Mouse (Mus musculus) limb, embryonic 11.5 days (tissue): ENCODE data around the gene Mrps14. TPM values are rescaled to one million over a fixed set of nuclear protein-coding genes. Genes with fewer than 3 reads are reported as not detected.
A peak's percentile ranks its signal among the peaks of the same experiment; 100 is the strongest.

ENCODE experiments used
- ATAC-seq: fragments of 200-750 bp; cut with Nextera tagmentation; 2 replicates; pipeline ENCODE4 v1.8.0; 2017; ENCODE audit warnings: low read depth; ENCODE audit not compliant: insufficient number of reproducible peaks, low FRiP score, low TSS enrichment
- DNase-seq: peaks from one replicate; pipeline ENCODE4 v3.0.0-alpha.2; 2015; ENCODE audit warnings: low spot score
- H3K27ac ChIP-seq: fragments of 300-500 bp; sonication (generic); replicated peaks from 2 replicates; pipeline ENCODE4 v1.5.1; 2014; ENCODE audit warnings: low read depth, mild to moderate bottlenecking, low read length
- H3K27me3 ChIP-seq: fragments of 300-500 bp; sonication (generic); 2 replicates; pipeline ENCODE4 v1.6.1; 2014; ENCODE audit warnings: mild to moderate bottlenecking, low read length, mixed read lengths; ENCODE audit not compliant: control insufficient read depth, insufficient read depth
- H3K36me3 ChIP-seq: fragments of 300-500 bp; sonication (generic); 2 replicates; pipeline ENCODE4 v1.6.1; 2014; ENCODE audit warnings: mild to moderate bottlenecking, low read length, moderate library complexity, mixed read lengths; ENCODE audit not compliant: control insufficient read depth, insufficient read depth
- H3K4me1 ChIP-seq: fragments of 300-500 bp; sonication (generic); 2 replicates; pipeline ENCODE4 v1.6.1; 2014; ENCODE audit warnings: low read length, mixed read lengths; ENCODE audit not compliant: control insufficient read depth, insufficient read depth
- H3K4me2 ChIP-seq: fragments of 300-500 bp; sonication (generic); 2 replicates; pipeline ENCODE4 v1.6.1; 2014; ENCODE audit warnings: low read depth, mild to moderate bottlenecking, moderate library complexity; ENCODE audit not compliant: severe bottlenecking
- H3K4me3 ChIP-seq: fragments of 300-500 bp; sonication (generic); 2 replicates; pipeline ENCODE4 v1.5.1; 2014; ENCODE audit warnings: low read depth, low read length
- H3K9ac ChIP-seq: fragments of 300-500 bp; sonication (generic); 2 replicates; pipeline ENCODE4 v1.6.1; 2014; ENCODE audit warnings: mild to moderate bottlenecking, low read length
- H3K9me3 ChIP-seq: fragments of 300-500 bp; sonication (generic); 2 replicates; pipeline ENCODE4 v1.6.1; 2016; ENCODE audit warnings: low read length; ENCODE audit not compliant: control insufficient read depth
- WGBS: fragments of 180-500 bp; shearing (Covaris S2); extraction: QIAGEN DNeasy Blood & Tissue Kit; methylation state at CpG from one replicate; pipeline ENCODE4 v1.1.7; 2014; 5-methylcytosine and 5-hydroxymethylcytosine counted together
- polyA plus RNA-seq: library from polyadenylated mRNA; unstranded; fragments of >200 nt; fragmentation: Nextera tagmentation; extraction: Ambion mirVana; gene quantifications from 2 replicates; pipeline ENCODE4 v1.2.1, GENCODE M21; 2014

Mrps14 gene
- polyA plus RNA-seq, 1 experiment from 2014 or later, result 239 TPM

GRCm38 (mm10) chr1:160176903-160177302, 18.1 kb upstream of the Mrps14 start:
- Histone ChIP-seq H3K9ac (no peak overlapping the region), H3K27me3 (no peaks in the 10 kb centered on the region), H3K4me1 (no peaks in the 10 kb centered on the region), H3K4me2 (no peak overlapping the region), H3K9me3 (no peaks in the 10 kb centered on the region), H3K27ac (no peak overlapping the region), H3K36me3 (no peaks in the 10 kb centered on the region), H3K4me3 (no peak overlapping the region)
- 87% methylated on average over 8 of the region's 8 CpGs for WGBS
- DNase-seq (no peak), ATAC-seq (no peak)

- no peaks in the 10 kb centered on the region for H3K27me3 ChIP-seq
- H3K27ac ChIP-seq, result no peak overlapping the region
- H3K36me3 ChIP-seq, result no peaks in the 10 kb centered on the region
- H3K4me2 ChIP-seq, result no peak overlapping the region
- ATAC-seq (no peak), DNase-seq (no peak)
- 50% methylated on average over 4 of the region's 4 CpGs for WGBS
- H3K4me3 ChIP-seq, result no peak overlapping the region
- no peak overlapping the region for H3K9ac ChIP-seq
- no peaks in the 10 kb centered on the region for H3K4me1 ChIP-seq
- no peaks in the 10 kb centered on the region for H3K9me3 ChIP-seq
These were observed 13.8 kb upstream of the Mrps14 start for GRCm38 (mm10) chr1:160181216-160181615.

GRCm38 (mm10) chr1:160184506-160184905, 10.5 kb upstream of the Mrps14 start:
- H3K9me3 ChIP-seq, result no peaks in the 10 kb centered on the region
- no peak overlapping the region for H3K9ac ChIP-seq
- 19% methylated on average over 5 of the region's 5 CpGs for WGBS
- no peak for ATAC-seq
- DNase-seq, result peak; percentile 73
- H3K4me1 ChIP-seq, result no peaks in the 10 kb centered on the region
- no peak overlapping the region for H3K4me2 ChIP-seq
- H3K27ac ChIP-seq, result no peak overlapping the region
- H3K4me3 ChIP-seq, result no peak overlapping the region
- H3K36me3 ChIP-seq, result no peaks in the 10 kb centered on the region
- H3K27me3 ChIP-seq, result no peaks in the 10 kb centered on the region

GRCm38 (mm10) chr1:160195337-160195663, 285 bp downstream of the Mrps14 start:
- DNase-seq (no peak), ATAC-seq (no peak)
- no peaks in the 10 kb centered on the region for H3K9me3 ChIP-seq
- H3K4me1 ChIP-seq, result no peaks in the 10 kb centered on the region
- peak overlapping the region; percentile 85 for H3K9ac ChIP-seq
- H3K4me3 ChIP-seq, result peak overlapping the region; percentile 90
- H3K4me2 ChIP-seq, result peak overlapping the region; percentile 71
- no peaks in the 10 kb centered on the region for H3K36me3 ChIP-seq
- peak overlapping the region; percentile 55; the same call in 1 of the 2 replicates for H3K27ac ChIP-seq
- H3K27me3 ChIP-seq, result no peaks in the 10 kb centered on the region
- WGBS, result 1% methylated on average over 13 of the region's 13 CpGs

- Histone ChIP-seq H3K9ac (no peak overlapping the region), H3K27ac (no peak overlapping the region), H3K27me3 (no peaks in the 10 kb centered on the region), H3K9me3 (no peaks in the 10 kb centered on the region), H3K4me2 (no peak overlapping the region), H3K4me3 (no peak overlapping the region), H3K36me3 (peaks cover 18% of the 10 kb centered on the region), H3K4me1 (no peaks in the 10 kb centered on the region)
- no peak for ATAC-seq
- no peak for DNase-seq
These were observed 10.5 kb downstream of the Mrps14 start for GRCm38 (mm10) chr1:160205486-160205885.

- ATAC-seq, result no peak
- no peak overlapping the region for H3K4me2 ChIP-seq
- no peak overlapping the region for H3K27ac ChIP-seq
- no peaks in the 10 kb centered on the region for H3K9me3 ChIP-seq
- no peak overlapping the region for H3K4me3 ChIP-seq
- no peaks in the 10 kb centered on the region for H3K27me3 ChIP-seq
- no peak overlapping the region for H3K9ac ChIP-seq
- 89% methylated on average over 2 of the region's 2 CpGs for WGBS
- peaks cover 8% of the 10 kb centered on the region for H3K36me3 ChIP-seq
- peaks cover 8% of the 10 kb centered on the region; the same call in 1 of the 2 replicates for H3K4me1 ChIP-seq
- DNase-seq, result no peak
These were observed 14.8 kb downstream of the Mrps14 start for GRCm38 (mm10) chr1:160209844-160210243.

- Histone ChIP-seq H3K36me3 (peaks cover 4% of the 10 kb centered on the region; the same call in 1 of the 2 replicates), H3K9ac (0 out of 2 replicates have a peak overlapping the region, but pooled peaks have one; percentile 17), H3K4me3 (peak overlapping the region; percentile 91; the same call in 1 of the 2 replicates), H3K4me1 (peaks cover 8% of the 10 kb centered on the region; the same call in 1 of the 2 replicates), H3K27me3 (no peaks in the 10 kb centered on the region), H3K27ac (no peak overlapping the region), H3K4me2 (peak overlapping the region; percentile 62), H3K9me3 (no peaks in the 10 kb centered on the region)
- ATAC-seq (no peak), DNase-seq (no peak)
- 77% methylated on average over 3 of the region's 3 CpGs for WGBS
These were observed 15.6 kb downstream of the Mrps14 start for GRCm38 (mm10) chr1:160210566-160210965.

- ATAC-seq, result no peak
- Histone ChIP-seq H3K27ac (no peak overlapping the region; the same call in 1 of the 2 replicates), H3K36me3 (no peaks in the 10 kb centered on the region; the same call in 1 of the 2 replicates), H3K4me2 (peak overlapping the region; percentile 62), H3K9ac (peak overlapping the region; percentile 93), H3K9me3 (no peaks in the 10 kb centered on the region), H3K27me3 (no peaks in the 10 kb centered on the region), H3K4me3 (peak overlapping the region; percentile 91), H3K4me1 (peaks cover 8% of the 10 kb centered on the region; the same call in 1 of the 2 replicates)
- 3% methylated on average over 8 of the region's 8 CpGs for WGBS
- DNase-seq, result no peak
These were observed 16.6 kb downstream of the Mrps14 start for GRCm38 (mm10) chr1:160211597-160212122.
